Mouse (Mus musculus) embryo, embryonic 11 days (tissue): ENCODE measurements at regions not wholly inside any gene's neighbourhood (a gene's known extent, or its start where the extent isn't known, plus 50 kb on each side); places are given as distances from the start of the nearest gene placed in this dataset.

Experiments used
- DNase-seq: peaks from one replicate; pipeline ENCODE4 v3.0.0-alpha.2; 2015

DNA sequence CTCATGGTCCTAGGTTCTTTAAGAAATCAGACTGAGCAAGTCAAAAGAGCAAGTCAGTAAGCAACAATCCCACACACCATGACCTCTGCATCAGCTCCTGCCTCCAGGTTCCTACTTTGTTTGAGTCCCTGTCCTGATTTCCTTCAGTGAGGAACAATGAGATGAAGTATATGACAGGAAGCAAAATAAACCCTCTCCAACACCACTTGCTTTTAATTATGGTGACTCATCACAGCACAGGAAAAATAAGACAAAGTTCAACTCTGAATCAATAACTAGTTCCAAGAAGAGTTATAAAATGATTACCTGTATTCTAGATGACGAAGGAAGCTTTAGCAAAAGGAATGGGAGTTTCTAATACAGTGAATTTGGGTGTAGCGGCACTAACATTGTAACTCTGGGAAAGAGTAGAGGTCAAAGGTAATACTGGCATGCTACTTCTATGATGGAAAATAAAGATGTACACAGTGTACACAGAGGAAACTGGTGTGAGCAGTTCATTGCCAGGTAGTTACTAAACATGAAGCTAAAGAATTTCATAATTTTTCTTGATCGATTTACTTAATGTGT, 248.2 kb upstream of the Atp2b1 start:
- no peak for DNase-seq

DNA sequence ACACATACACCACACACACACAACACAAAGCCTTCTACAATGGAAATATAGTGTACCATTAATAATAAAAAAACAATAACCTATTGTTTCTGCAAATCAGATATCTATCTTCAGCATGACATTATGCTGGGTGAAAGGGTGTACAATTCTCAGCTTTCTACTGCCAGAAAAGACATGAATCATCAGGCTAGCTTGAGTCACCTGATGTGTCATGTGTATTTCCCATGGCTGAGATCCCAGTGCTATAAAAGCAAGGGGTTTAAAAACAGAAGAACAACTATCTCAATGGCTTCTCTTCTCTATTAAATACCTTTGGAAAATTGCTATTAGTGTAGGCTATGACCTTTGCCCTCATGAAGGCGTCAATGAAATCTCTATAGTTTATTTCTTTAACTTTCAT, 246.5 kb upstream of the Atp2b1 start:
- no peak for DNase-seq

DNA sequence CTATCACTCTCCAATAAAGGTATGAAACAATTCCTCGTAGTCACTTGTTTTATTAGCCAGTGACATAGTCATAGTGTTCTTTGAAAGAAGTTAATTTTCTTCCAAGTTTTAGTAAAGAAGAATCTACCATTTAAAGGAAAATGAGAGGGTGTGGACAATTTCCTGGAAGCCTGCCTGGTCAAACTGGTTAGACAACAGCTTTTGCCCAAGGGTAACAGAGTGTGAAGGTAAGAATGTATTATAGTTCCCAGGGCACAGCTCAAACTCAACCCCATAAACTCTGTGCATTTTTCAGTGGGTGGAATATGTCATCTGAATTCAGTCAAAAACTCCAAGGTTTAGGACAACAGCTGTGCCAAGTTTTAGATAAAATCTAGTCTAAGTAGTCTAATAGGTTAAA, 240.1 kb upstream of the Atp2b1 start:
- DNase-seq = no peak

DNA sequence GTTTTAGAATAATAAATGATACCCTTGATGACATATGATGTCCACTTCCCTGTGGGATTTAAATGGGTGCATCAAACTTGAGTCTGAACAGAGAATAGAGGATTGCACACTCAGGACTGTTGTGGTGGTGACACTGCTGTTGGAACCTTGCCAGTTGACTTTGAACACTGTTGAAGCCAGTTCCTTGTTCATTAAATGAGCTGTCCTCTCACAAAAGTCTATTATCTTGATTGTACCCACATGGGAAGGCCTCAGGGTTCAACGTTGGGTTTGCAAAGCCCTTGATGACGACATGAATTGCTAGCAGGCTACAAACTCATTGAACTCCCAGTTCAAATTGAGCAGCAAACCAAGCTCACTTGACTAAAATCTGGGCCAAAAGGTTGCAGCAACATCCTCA, 237.3 kb upstream of the Atp2b1 start:
- DNase-seq = no peak

DNA sequence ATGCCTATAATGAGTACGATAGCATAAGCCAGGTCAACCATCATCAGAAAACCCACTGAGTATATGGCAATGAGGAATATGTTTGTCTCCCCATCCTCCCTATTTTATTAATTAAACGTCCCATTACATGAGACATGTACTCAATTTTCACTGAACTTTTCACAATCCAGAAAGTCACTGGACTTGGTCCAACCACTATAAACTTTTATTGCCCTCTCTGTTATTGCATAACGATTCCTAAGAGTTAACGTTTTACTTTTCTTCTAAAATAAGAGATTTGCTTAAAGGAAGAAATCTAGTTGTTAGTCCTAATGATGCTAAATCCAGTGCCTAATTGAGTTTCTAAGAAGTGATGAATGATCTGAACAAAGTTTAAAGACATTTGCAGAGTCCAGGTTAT, 236.0 kb upstream of the Atp2b1 start:
- no peak for DNase-seq

DNA sequence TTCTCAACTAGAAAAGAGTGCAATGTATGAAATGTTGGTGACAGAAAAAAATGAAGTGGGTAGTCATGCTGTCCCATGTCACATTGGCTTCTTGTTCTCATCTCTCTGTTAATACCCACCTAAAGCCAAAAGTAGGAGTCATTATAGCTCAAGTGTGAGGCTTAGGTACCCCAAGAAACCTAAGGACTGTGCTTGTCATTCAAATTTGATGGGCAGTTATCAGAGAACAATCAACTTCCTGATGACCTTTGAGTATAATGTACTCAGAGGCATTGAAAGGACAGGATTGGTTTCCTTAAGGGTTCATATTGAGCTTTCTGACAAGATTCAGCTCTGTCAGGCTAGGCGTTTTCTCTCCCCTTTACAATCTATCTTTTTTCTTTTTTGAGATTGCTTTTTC, 231.8 kb upstream of the Atp2b1 start:
- no peak for DNase-seq

DNA sequence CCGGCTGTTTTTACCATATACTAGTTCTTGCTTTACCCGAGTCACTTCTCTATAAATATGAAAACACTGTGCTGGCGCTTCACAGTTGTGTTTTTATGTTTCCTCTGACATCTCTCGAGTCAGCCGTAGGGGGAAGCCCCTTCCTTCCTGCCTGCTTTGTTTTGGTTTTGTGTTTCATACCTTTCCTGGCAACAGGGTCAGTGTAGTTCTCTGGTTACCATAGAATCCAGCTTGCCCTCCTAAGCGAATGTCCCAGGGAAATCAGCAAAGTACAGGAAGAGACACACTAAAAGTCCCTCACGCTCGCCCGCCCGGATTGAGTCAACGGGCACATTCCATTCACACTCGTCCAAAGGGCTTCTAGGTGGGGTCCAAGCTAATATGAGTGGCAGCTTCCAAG, 230.0 kb upstream of the Atp2b1 start:
- DNase-seq = peak; percentile 67

DNA sequence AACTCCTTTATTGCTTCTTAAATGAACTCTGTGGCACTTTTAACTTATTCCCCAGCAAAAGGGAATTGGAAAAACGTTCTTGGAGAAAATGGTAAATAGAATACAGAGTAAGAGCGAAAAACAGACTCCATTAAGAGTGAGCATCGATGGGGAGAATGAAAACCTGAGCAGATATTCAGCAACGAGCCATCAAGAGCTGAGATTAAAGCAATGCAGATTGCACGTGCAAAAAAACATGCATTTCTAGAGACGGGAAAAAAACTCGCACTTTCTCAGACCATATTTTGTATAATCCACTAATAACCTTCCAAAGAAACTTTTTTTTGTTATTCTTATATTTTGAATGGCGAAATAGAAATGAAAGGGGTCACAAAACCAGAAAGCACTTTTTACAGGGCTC, 229.5 kb upstream of the Atp2b1 start:
- no peak for DNase-seq

DNA sequence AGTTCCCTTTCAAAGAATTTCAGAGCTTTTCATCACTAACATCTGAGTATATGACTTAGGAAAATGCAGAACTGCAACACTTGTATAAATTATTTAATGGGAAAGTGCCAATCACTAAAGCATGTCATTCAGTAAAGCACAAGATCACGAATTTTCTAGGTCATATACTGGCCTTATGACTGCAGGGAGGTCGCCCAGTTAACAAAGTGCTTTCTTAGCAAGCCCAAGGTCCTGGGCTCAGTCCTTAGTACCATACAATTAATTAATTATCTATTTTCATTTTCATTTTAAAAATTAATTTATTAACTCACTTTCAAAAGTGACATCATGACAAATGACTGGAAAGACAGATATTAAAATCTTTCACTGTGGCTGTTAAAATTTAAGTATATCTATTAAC, 228.5 kb upstream of the Atp2b1 start:
- no peak for DNase-seq

DNA sequence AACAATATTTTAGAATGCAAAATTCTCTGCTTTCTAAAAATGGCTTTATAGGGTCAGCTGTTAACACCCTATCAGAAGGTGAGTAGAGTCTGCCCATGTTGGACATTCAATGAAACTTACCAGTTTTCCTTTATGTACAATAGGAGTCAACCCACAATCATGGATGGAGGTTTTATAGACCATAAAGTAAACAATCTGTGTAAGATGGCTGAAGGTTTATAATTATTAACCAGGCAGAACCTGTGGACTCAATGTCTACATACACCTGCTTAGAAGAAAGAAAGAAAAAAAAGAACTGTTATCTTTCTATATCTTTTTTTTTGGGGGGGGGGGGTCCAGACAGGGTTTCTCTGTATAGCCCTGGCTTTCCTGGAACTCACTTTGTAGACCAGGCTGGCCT, 227.8 kb upstream of the Atp2b1 start:
- no peak for DNase-seq

DNA sequence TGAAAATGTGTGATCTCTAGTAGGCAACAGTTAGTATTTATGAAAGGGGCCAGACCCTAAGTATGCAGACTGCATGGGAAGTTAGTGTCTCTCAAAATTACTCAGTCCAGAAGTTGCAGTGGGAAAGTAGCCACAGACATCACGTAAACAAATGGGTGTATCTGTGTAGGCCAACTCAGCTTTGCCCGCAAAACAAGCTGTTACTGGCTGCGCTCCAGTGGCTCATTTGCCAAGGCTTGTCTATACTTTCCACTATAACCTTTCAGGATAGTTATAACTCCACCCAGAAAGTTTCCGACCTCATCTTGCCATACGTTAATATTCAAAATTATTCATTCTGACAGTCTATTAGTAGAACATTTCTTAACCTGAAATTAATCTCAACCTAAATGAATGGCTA, 222.4 kb upstream of the Atp2b1 start:
- DNase-seq = no peak

DNA sequence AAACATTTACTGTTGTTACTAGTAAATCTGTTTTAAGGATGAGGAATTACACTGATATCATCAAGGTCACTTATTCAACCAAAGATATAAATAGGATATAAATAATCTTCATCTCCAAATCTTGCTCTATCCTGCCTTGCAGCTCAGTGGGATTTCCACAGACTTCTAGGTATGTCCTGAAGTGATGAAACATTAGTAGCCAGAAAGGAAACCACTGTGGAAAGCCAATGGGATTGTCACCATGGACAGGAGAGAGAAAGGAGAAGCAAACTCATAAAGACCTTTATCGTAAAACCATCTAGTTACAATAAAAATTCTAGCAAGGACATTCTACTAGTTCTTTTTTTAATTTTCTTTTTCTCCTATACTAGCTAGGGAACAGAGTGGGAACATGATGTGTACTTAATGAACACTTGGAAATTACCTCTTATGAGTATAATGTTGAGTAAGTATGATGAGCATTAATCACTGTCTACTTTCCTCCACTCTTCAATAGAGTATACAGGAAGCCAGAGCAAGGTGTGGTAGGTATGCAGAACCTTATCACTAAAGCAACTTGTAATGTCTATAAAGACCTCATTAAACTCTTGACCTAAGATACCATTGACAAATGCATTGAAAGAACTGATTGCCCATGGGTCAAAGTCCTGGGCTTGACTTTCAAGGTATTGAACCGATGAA, 219.4 kb upstream of the Atp2b1 start:
- no peak for DNase-seq

DNA sequence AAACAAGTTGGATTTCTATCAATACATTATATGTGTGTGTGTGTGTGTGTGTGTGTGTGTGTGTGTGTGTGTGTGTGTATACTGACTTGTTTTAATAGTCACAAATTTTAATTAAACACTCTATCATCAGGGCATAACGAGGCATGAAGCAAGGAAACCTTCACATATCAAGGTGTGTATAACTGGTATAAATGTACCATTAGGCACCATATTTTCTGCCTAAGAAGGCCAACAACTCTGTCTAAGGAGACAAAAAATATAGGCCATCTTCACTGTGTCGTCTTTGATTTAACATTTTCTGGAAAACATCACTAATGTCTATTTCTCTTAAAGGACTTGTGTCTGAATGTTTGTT, 218.9 kb upstream of the Atp2b1 start:
- DNase-seq = no peak

DNA sequence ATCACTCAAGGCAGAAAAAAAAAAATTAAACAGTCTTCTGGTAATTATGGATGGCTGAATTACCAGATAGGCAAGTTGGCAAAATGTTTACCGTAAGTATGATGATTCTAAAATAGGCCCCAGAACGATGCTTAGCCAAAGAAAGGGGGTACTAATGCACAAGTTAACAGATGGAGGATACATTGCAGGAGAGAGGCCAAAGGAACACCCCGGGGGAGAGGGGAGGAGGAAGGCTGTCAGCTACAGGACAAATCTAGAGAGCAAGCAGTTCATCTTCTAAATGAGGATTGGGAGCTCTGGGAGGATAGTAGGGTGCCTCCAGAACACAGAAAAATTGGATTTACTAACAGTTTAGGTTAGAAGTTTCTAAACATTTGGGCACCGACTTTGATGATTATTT, 216.3 kb upstream of the Atp2b1 start:
- DNase-seq = no peak

DNA sequence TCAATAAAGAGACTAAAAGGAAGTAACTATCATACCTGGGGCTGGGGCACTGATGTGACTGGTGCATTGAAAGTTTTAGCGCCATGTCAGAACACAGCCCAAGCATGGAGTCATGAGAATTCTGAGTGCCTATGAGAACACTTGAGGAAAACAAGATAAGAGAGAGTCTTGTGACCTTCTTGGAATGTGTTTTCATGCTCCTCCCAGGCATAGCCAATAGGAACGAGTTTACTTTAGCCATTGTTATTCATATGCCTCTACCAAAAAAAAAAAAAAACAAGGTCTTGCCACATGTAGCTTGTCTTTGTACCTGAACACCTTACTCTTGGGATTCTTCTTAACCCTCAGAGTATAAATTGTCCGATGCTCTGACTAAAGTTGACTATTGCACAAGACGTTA, 214.6 kb upstream of the Atp2b1 start:
- no peak for DNase-seq

DNA sequence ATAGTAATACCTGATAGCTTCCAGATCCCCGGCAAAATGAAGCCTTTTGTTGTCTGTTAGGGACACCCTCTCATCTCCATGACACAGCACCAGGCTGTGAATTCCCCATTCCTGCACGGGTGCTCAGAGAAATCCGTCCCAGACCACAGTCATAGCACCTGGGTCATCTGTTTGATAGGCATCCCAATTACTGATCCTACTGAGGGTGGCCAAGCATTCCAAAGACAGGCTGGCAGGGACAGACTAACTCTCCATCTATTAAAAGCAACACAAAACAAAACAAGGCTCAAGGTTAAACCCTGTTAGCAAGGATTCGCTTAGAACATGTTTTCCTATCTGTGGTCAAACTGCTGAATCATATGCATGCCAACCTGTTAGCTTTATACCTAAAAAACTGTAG, 213.8 kb upstream of the Atp2b1 start:
- DNase-seq = no peak

DNA sequence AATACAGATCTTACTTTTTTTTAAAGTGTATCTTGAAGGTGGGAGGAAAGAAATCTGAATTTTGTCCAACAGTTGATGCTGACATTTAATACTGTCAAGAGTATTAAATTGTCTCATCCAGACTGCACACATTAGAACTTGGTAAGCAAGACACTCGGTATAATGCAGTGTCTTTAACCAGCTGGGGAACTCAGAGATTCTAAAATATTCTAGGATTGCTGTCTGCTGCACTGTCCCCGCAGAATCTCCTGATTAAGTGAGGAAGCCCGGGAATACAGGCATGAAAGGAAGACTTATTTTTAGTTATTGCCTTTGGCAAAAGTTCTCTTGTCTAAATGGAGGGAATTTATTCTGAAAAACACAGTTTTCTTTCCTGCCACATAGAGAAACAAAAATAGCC, 212.9 kb upstream of the Atp2b1 start:
- no peak for DNase-seq

DNA sequence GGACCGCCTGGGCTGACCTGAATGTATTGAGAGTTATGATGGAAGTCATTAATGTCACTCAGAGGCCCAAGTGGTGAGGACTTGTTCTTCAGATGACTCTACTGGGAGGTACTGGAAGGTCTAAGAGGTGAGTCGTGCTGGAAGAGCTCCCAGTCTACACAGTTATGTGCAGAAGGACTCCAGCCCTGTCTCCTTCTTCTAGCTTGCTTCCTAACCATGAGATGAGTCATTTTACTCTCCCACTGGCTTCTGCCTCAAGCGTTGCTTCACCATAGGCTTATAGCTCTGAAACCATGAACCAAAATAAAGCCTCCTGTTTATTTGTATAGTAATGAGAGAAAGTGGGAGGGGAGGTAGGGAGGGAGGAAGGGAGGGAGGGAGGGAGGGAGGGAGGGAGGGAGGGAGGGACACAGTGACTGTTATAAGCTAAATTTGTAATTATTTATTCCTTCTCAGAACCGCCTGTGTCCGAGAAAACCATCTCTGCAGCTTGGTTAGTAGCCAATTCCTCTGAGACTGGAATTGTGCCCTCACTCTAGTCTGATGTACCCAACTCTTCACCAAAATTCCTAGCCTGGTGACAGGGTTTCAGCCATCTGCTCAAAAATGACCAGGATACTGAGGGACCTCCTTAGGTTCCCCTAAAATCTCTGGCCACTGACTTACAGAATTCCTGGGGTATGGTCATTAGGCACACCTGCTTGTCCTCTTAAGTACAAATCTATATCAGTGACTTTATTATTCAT, 211.6 kb upstream of the Atp2b1 start:
- DNase-seq = no peak

DNA sequence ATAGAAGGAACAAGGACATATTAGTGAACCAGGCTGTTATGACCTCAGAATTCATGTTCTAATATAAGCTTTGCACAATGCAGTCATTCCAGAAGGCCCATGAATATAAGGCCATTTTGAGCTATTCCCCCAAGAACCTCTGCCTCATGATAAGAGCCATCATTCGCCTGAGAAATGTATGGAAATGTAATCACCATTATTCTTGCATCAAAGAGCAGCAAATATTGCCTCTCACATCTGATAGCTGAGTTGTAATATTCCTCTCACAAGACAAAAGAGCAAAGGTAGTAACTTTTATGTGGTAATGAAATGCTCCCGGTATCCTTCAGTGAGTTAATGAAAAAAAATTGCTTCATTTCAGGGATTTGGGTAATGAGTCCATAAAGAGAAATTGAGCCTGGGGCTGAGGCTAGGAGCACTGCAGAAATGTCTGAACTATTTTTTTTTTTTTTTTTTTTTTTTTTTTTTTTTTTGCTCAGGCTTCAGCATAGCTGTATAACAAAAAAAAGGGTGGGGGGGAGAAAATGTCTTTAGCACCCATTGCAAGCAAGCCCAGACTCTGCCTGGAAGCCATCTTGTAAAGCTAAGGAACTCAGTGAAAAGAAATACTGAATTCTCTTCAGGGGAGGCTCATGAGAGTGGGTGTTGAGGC, 210.4 kb upstream of the Atp2b1 start:
- no peak for DNase-seq

DNA sequence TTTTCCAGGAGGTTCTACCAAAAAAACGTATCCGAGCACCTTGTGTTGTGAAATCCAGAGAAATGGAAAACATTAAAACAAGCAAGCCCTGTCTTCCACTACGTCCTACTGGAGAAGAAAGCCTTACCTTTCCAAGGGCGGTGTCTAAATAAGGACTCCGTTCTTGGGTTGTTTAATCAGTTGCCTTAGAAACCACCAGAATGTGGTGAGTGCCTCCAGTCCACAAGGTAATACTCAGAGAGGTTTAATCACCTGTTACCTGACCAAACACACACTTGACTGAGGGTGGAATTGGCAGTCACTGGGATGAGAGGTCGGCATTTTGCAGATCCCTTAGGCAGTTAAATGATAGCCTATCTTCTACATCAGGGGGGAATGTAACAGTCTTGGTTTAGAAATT, 209.6 kb upstream of the Atp2b1 start:
- no peak for DNase-seq

DNA sequence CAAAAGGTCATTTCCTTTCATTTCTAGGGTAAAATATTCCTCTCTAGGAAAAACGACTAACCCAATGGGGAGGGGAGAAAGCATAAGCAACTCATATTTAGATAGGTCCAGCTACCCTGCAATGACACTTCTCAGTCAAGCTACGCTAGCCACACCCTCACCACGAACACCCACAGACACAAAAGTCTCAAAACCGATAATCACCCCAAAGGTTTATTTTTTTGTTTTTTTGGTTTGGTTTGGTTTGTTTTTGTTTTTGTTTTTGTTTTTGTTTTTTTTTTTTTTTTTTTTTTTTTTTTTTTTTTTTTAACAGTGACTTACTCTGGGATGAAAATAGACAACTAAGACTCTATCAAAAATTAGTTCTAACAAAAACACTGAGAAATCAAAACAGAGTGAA, 196.3 kb upstream of the Atp2b1 start:
- no peak for DNase-seq

DNA sequence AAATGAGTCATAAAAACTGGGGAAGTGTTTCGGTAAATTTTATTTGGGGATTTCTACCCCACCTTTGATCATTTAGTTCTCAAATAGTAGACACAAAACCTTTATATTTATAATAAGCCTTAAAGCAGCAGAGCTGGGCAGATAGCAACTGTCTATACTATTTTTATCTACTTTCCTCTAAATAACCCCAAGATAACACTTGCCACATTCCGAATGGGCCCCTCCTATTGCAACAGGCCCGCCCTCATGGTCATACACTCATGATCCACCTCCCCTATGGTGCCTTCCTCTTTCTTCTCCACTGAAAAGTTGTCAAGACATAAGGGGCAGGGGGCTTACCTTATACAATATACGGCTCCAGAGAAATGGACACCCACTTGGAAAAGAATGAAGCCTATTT, 195.5 kb upstream of the Atp2b1 start:
- DNase-seq = no peak

DNA sequence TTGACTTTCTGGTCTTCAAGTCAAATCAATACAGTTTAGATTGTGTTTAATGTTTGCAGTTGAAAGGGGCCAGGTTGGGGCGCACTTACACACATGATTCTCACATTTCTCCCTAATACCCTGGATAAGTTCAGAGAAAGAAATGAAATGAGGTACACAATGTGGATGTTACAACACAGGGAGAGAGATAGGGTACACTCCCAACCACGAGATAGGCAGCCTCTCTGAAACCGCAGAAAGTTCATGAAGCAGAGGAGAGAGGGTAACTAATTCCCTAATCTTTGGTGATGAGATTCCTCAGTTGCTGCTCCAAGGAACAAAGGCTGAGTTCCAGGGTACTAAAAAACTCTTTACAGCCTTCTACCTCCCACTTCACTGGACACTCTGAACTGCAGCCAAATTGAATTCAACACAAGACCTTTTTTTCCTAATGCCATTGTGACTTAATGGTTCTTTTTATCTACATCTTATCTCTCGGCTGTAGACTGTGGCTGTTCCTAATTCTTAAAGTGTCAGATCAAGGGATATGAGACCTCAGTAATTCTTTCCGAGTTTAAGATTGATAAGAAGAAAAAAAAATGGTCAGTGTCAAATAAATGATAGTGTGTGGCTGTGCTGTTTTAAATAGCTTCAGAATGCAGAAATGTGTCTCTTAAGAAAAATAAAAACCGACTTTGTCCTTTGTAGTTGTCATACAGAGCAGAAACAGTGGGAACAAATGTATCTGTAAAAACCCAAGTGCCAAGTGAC, 193.8 kb upstream of the Atp2b1 start:
- no peak for DNase-seq

DNA sequence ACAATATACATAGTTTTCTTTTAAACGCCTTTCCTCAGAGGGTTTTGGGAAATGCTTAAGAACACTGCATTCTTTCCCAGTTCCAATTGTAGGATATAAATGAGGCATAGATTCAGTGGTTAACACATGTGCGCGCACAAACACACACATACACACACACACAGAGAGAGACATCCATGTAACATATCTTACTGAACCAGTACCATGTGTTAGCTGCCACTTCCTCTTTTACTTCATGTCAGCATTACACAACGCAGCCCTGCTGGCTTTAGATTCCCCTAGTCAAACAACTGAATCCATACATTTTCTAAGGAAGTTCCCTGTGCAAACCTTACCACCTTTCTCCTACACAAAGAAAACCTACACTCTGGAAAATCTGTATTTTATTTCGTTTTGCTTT, 189.1 kb upstream of the Atp2b1 start:
- DNase-seq = no peak
